Mouse (Mus musculus) heart, embryonic 11.5 days (tissue): Measurements from ENCODE around the gene Arhgef3. TPM values are rescaled to one million over a fixed set of nuclear protein-coding genes. Genes with fewer than 3 reads are reported as not detected.

Experiments used
- ATAC-seq: fragments of 200-750 bp; cut with Nextera tagmentation; replicated peaks from 2 replicates; pipeline ENCODE4 v1.8.0; 2017; ENCODE audit warnings: moderate library complexity; ENCODE audit not compliant: insufficient number of reproducible peaks, low FRiP score, low TSS enrichment
- H3K27ac ChIP-seq: fragments of 300-500 bp; sonication (generic); 2 replicates; pipeline ENCODE4 v1.5.1; 2014; ENCODE audit warnings: mild to moderate bottlenecking, low read depth, low read length
- H3K27me3 ChIP-seq: fragments of 300-500 bp; sonication (generic); 2 replicates; pipeline ENCODE4 v1.6.1; 2014; ENCODE audit warnings: mild to moderate bottlenecking, low read length, mixed read lengths; ENCODE audit not compliant: control insufficient read depth, insufficient read depth
- H3K36me3 ChIP-seq: fragments of 300-500 bp; sonication (generic); 2 replicates; pipeline ENCODE4 v1.6.1; 2014; ENCODE audit warnings: mild to moderate bottlenecking, low read length, moderate library complexity, mixed read lengths; ENCODE audit not compliant: control insufficient read depth, insufficient read depth
- H3K4me1 ChIP-seq: fragments of 300-500 bp; sonication (generic); 2 replicates; pipeline ENCODE4 v1.6.1; 2014; ENCODE audit warnings: low read length; ENCODE audit not compliant: control insufficient read depth, insufficient read depth
- H3K4me2 ChIP-seq: fragments of 300-500 bp; sonication (generic); 2 replicates; pipeline ENCODE4 v1.6.1; 2014; ENCODE audit warnings: mild to moderate bottlenecking, moderate library complexity
- H3K4me3 ChIP-seq: fragments of 300-500 bp; sonication (generic); 2 replicates; pipeline ENCODE4 v1.5.1; 2014; ENCODE audit warnings: low read depth, low read length
- H3K9ac ChIP-seq: fragments of 300-500 bp; sonication (generic); 2 replicates; pipeline ENCODE4 v1.6.1; 2014; ENCODE audit warnings: mild to moderate bottlenecking, low read depth, low read length, moderate library complexity
- H3K9me3 ChIP-seq: fragments of 300-500 bp; sonication (generic); replicated peaks from 2 replicates; pipeline ENCODE4 v1.6.1; 2016; ENCODE audit warnings: low read length; ENCODE audit not compliant: control insufficient read depth
- WGBS: fragments of 180-500 bp; shearing (Covaris S2); extraction: QIAGEN DNeasy Blood & Tissue Kit; methylation state at CpG from one replicate; pipeline ENCODE4 v1.1.7; 2014; ENCODE audit not compliant: insufficient replicate concordance; 5-methylcytosine and 5-hydroxymethylcytosine counted together
- polyA plus RNA-seq: library from polyadenylated mRNA; unstranded; fragments of >200 nt; fragmentation: Nextera tagmentation; extraction: Ambion mirVana; gene quantifications from 2 replicates; pipeline ENCODE4 v1.2.1, GENCODE M21; 2014

Gene Arhgef3
- polyA plus RNA-seq, 1 experiment from 2014 or later: 10.1 TPM

DNA sequence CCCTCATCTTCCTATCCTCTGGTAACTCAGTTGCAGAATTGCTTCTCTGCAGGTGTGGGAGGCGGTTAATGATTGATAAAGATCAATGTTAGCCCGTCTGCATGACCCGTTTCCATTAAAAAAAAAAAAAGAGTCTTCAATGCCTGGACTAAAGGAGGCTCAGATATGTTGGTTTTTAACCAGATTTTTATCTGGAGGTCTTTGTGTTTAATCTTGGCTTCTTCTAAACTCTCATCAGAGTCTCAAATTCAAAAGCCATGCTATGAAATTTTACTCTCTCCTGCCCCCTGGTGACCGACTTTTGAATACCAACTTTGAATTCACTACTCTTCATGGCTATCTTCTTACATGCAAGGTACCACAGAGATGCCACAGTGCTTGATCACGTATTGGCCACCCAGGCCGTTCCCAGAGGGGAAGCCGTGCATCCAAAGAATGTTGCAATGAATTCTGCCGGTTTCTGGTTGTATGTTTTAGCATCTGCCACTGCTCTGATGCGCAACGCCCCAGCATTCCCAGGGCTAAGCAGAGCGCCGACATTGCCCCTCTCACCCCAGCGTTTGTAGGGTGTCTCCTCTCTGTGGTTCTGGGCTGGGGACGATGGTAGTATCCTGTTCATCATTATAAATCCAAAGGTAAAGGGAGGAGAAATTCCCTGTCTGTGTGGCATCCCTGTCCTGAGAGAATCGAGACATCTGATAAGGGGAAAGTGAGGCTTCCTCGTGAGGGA lies 69.0 kb downstream of the Arhgef3 start:
- peaks cover 13% of the 10 kb centered on the region for H3K4me1 ChIP-seq
- ATAC-seq: no peak
- no peaks in the 10 kb centered on the region for H3K36me3 ChIP-seq
- no peaks in the 10 kb centered on the region for H3K9me3 ChIP-seq
- H3K9ac ChIP-seq: no peak overlapping the region
- no peak overlapping the region for H3K27ac ChIP-seq
- 57% methylated on average over 16 of the region's 16 CpGs for WGBS
- no peak overlapping the region for H3K4me3 ChIP-seq
- H3K27me3 ChIP-seq: no peaks in the 10 kb centered on the region
- no peak overlapping the region for H3K4me2 ChIP-seq

GRCm38 (mm10) chr14:27185902-27186301 lies 71.2 kb downstream of the Arhgef3 start:
- Histone ChIP-seq H3K9ac (no peak overlapping the region), H3K27ac (no peak overlapping the region), H3K4me3 (no peak overlapping the region), H3K9me3 (no peaks in the 10 kb centered on the region), H3K27me3 (no peaks in the 10 kb centered on the region), H3K36me3 (no peaks in the 10 kb centered on the region), H3K4me1 (peaks cover 12% of the 10 kb centered on the region), H3K4me2 (no peak overlapping the region)
- 31% methylated on average over 5 of the region's 5 CpGs for WGBS
- peak; percentile 42; the same call in 1 of the 2 replicates for ATAC-seq

DNA sequence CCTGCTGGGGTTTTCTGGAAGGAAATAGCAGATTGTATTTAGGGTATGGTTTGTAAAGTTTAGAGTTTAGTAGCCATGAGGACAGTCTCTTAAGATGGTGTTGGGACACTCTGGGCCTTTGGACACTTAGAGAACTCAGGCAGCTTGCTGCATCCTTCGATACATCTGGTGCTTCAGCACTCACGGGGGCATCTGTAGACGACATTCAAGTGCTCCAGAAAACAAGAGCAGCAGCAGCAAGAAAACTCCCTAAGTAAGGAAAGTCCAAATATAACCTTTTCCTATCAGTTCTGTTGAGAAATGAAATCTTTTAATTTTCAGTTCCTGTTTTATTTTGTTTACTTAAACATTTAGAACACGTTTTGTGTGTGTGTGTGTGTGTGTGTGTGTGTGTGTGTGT lies 71.9 kb downstream of the Arhgef3 start:
- Histone ChIP-seq H3K9ac (no peak overlapping the region), H3K27me3 (no peaks in the 10 kb centered on the region), H3K36me3 (no peaks in the 10 kb centered on the region), H3K4me2 (no peak overlapping the region), H3K4me1 (peaks cover 12% of the 10 kb centered on the region), H3K9me3 (no peaks in the 10 kb centered on the region), H3K27ac (no peak overlapping the region), H3K4me3 (no peak overlapping the region)
- WGBS: 73% methylated on average over 4 of the region's 4 CpGs
- no peak for ATAC-seq

DNA sequence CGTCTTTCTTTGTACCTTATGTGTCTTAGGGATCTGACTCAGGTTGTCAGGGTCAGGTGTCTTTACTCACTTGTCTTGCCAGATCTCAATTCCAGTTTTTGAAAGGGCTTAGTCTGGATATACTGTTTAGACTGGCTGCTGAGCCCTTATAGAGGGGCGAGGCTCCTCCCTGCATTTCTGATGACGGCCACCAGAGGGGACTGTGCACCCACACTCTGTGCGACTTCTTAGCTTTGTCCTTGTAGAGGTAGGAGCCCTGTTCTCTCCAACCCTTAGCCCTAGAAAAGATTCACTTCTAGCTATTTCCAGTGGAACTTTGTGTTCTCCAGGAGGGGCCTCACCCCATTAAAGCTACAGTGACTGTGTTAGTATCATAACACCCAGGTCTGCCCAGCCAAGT lies 72.3 kb downstream of the Arhgef3 start:
- no peaks in the 10 kb centered on the region for H3K9me3 ChIP-seq
- ATAC-seq: 0 out of 2 replicates have a peak, but pooled peaks have one; percentile 15
- H3K4me1 ChIP-seq: peaks cover 8% of the 10 kb centered on the region
- WGBS: 13% methylated on average over 4 of the region's 4 CpGs
- H3K27ac ChIP-seq: no peak overlapping the region
- H3K4me2 ChIP-seq: no peak overlapping the region
- H3K36me3 ChIP-seq: no peaks in the 10 kb centered on the region
- no peaks in the 10 kb centered on the region for H3K27me3 ChIP-seq
- no peak overlapping the region for H3K4me3 ChIP-seq
- H3K9ac ChIP-seq: no peak overlapping the region

DNA sequence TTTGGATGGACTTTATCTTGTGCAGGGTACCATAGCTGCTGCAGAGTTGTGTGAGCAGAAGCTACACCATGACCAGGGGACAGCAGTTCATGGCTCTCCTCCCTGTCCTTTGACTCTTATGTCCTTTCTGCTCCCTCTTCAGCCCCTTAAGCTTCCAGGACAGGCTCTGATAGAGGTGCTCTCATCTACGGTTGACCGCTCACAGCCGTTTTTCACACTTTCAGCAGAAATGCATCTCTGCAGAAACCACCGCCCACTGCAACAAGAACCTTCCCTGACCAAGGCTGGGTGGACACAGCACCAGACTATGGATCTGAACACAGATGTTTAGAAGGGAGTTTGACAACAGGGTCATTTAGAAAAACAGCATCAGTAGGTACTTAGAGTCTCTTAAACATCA lies 73.2 kb downstream of the Arhgef3 start:
- Histone ChIP-seq H3K4me1 (peaks cover 5% of the 10 kb centered on the region; the same call in 1 of the 2 replicates), H3K9me3 (no peaks in the 10 kb centered on the region), H3K27ac (no peak overlapping the region), H3K27me3 (no peaks in the 10 kb centered on the region), H3K36me3 (no peaks in the 10 kb centered on the region), H3K4me3 (no peak overlapping the region), H3K4me2 (no peak overlapping the region), H3K9ac (no peak overlapping the region)
- WGBS: 62% methylated on average over 4 of the region's 4 CpGs
- no peak for ATAC-seq

GRCm38 (mm10) chr14:27192450-27192849 lies 77.8 kb downstream of the Arhgef3 start:
- Histone ChIP-seq H3K4me3 (no peak overlapping the region), H3K4me1 (no peaks in the 10 kb centered on the region), H3K9ac (no peak overlapping the region), H3K27me3 (no peaks in the 10 kb centered on the region), H3K4me2 (no peak overlapping the region), H3K9me3 (no peaks in the 10 kb centered on the region), H3K27ac (no peak overlapping the region), H3K36me3 (no peaks in the 10 kb centered on the region)
- WGBS: 35% methylated on average over 3 of the region's 3 CpGs
- ATAC-seq: no peak

- H3K36me3 ChIP-seq: no peaks in the 10 kb centered on the region
- H3K27me3 ChIP-seq: no peaks in the 10 kb centered on the region
- 84% methylated on average over 8 of the region's 8 CpGs for WGBS
- no peak overlapping the region for H3K9ac ChIP-seq
- H3K9me3 ChIP-seq: no peaks in the 10 kb centered on the region
- H3K4me1 ChIP-seq: no peaks in the 10 kb centered on the region
- H3K27ac ChIP-seq: no peak overlapping the region
- H3K4me3 ChIP-seq: no peak overlapping the region
- H3K4me2 ChIP-seq: no peak overlapping the region
- no peak for ATAC-seq
Measured at GRCm38 (mm10) chr14:27196980-27197379, 82.3 kb downstream of the Arhgef3 start.

- Histone ChIP-seq H3K27me3 (no peaks in the 10 kb centered on the region), H3K4me3 (no peak overlapping the region), H3K4me1 (no peaks in the 10 kb centered on the region), H3K4me2 (no peak overlapping the region), H3K27ac (no peak overlapping the region), H3K36me3 (no peaks in the 10 kb centered on the region), H3K9me3 (no peaks in the 10 kb centered on the region), H3K9ac (no peak overlapping the region)
- WGBS: 85% methylated on average over 5 of the region's 5 CpGs
- ATAC-seq: no peak
Measured at GRCm38 (mm10) chr14:27198490-27199089, 83.9 kb downstream of the Arhgef3 start.

GRCm38 (mm10) chr14:27199119-27199518 lies 84.4 kb downstream of the Arhgef3 start:
- Histone ChIP-seq H3K9me3 (no peaks in the 10 kb centered on the region), H3K9ac (no peak overlapping the region), H3K4me3 (no peak overlapping the region), H3K4me1 (no peaks in the 10 kb centered on the region), H3K27ac (no peak overlapping the region), H3K4me2 (no peak overlapping the region), H3K36me3 (no peaks in the 10 kb centered on the region), H3K27me3 (no peaks in the 10 kb centered on the region)
- ATAC-seq: no peak
- 82% methylated on average over 3 of the region's 3 CpGs for WGBS
